20 mouse cellular contexts compared by ENCODE assay signal in the genomic region with DNA sequence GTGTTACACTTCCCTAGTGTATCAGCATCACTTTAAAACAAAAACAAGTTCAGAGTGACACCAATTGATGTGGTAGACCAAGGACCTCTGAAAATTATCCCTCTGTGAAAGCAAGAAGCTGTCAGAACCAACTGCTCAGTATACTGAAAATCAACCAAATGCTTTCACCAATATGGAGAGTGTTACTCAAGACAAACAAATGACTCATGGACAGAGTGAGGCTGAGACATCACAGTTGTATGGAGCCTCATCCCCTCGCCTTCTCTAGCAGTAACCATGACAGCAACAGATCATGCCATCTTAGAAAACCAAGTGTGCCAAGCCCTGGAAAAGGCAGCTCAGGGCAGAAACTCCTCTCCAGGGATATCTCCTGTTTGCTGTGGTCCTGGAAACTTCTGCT.
"Had no signal": no experiment of that assay in that cellular context is flagged by ENCODE, and none has a peak within 500 bp of the region (broad histone marks: within the 10 kb centered on the region; RNA-seq: fewer than 3 reads in every experiment).

No protein-coding gene starts in this region.

- H3K4me1 ChIP-seq: kidney, embryonic 15.5 days; limb, embryonic 13.5 days; liver, embryonic 12.5 days; liver, embryonic 15.5 days; megakaryocyte, embryonic 14.5 days; midbrain, embryonic 10.5 days; midbrain, embryonic 13.5 days had no signal

- H3K9ac ChIP-seq: kidney, embryonic 15.5 days; limb, embryonic 13.5 days; liver, embryonic 12.5 days; liver, embryonic 15.5 days; midbrain, embryonic 13.5 days had no signal

- H3K36me3 ChIP-seq: kidney, embryonic 15.5 days; limb, embryonic 10.5 days; limb, embryonic 13.5 days; liver, embryonic 12.5 days; liver, embryonic 15.5 days; midbrain, embryonic 10.5 days; midbrain, embryonic 13.5 days had no signal

- H3K9me3 ChIP-seq: kidney, embryonic 15.5 days; limb, embryonic 10.5 days; limb, embryonic 13.5 days; liver, embryonic 12.5 days; liver, embryonic 15.5 days; megakaryocyte, embryonic 14.5 days; midbrain, embryonic 10.5 days; midbrain, embryonic 13.5 days had no signal

- ATAC-seq: intestine, postnatal 0 days; liver, embryonic 12.5 days; midbrain, embryonic 13.5 days; midbrain, embryonic 16.5 days had no signal

- H3K27ac ChIP-seq: kidney, embryonic 15.5 days; limb, embryonic 10.5 days; limb, embryonic 13.5 days; liver, embryonic 12.5 days; liver, embryonic 15.5 days; midbrain, embryonic 10.5 days; midbrain, embryonic 13.5 days; stomach, postnatal 0 days had no signal

- DNase-seq: kidney, adult 2 months; kidney, postnatal 10 days; kidney, postnatal 36 days; layer of hippocampus, adult 9-11 months; liver; right cerebral cortex, adult 18-20 months; right cerebral cortex, postnatal 14 days; right cerebral cortex, postnatal 4 days; thymus, postnatal 25 days had no signal

- H3K27me3 ChIP-seq: kidney, embryonic 15.5 days; limb, embryonic 13.5 days; liver, embryonic 12.5 days; liver, embryonic 15.5 days; midbrain, embryonic 13.5 days had no signal

- H3K4me2 ChIP-seq: kidney, embryonic 15.5 days; limb, embryonic 13.5 days; liver, embryonic 12.5 days; liver, embryonic 15.5 days; midbrain, embryonic 13.5 days had no signal

- H3K4me3 ChIP-seq: kidney, embryonic 15.5 days; limb, embryonic 10.5 days; limb, embryonic 13.5 days; liver, embryonic 12.5 days; liver, embryonic 15.5 days; megakaryocyte, embryonic 14.5 days; midbrain, embryonic 10.5 days; midbrain, embryonic 13.5 days had no signal
